Mouse (Mus musculus) forelimb bud, embryonic 11.5 days (tissue): Measurements from ENCODE around the gene Unc79.

Experiments
- DNase-seq: peaks from one replicate; pipeline ENCODE4 v3.0.0-alpha.2; 2012; ENCODE audit warnings: low read depth, low spot score

Unc79 gene

GRCm38 (mm10) chr12:103202592-103203544 lies 254.2 kb downstream of the Unc79 start:
- DNase-seq = no peak

GRCm38 (mm10) chr12:103205561-103205960 lies 256.9 kb downstream of the Unc79 start:
- no peak for DNase-seq

GRCm38 (mm10) chr12:103209581-103209980 lies 260.9 kb downstream of the Unc79 start:
- DNase-seq = no peak

GRCm38 (mm10) chr12:103211078-103211477 lies 262.4 kb downstream of the Unc79 start:
- no peak for DNase-seq

GRCm38 (mm10) chr12:103213591-103213990 lies 264.9 kb downstream of the Unc79 start:
- DNase-seq = no peak

GRCm38 (mm10) chr12:103214270-103214669 lies 265.6 kb downstream of the Unc79 start:
- no peak for DNase-seq

GRCm38 (mm10) chr12:103214797-103215196 lies 266.1 kb downstream of the Unc79 start:
- no peak for DNase-seq

- no peak for DNase-seq
Measured at GRCm38 (mm10) chr12:103215877-103216610, 267.4 kb downstream of the Unc79 start.

GRCm38 (mm10) chr12:103223671-103224070 lies 275.0 kb downstream of the Unc79 start:
- no peak for DNase-seq

GRCm38 (mm10) chr12:103226121-103226520 lies 277.5 kb downstream of the Unc79 start:
- no peak for DNase-seq

GRCm38 (mm10) chr12:103229058-103229457 lies 280.4 kb downstream of the Unc79 start:
- DNase-seq = no peak
